Mouse (Mus musculus) heart, adult 2 months (tissue): ENCODE results near the gene Cd69.

Experiments
- CTCF ChIP-seq: fragments of 200-600 bp; IDR thresholded peaks from 2 replicates; pipeline ENCODE4 v1.8.1; 2022; ENCODE audit warnings: antibody characterized with exemption, mild to moderate bottlenecking, moderate library complexity
- EP300 ChIP-seq: fragments of 200-500 bp; IDR thresholded peaks from 2 replicates; pipeline ENCODE4 v1.6.1; 2011; ENCODE audit warnings: low read depth, low read length, control low read depth; ENCODE audit not compliant: insufficient read depth
- POLR2A ChIP-seq: fragments of 200-500 bp; IDR thresholded peaks from 2 replicates; pipeline ENCODE4 v1.6.1; 2011; ENCODE audit warnings: mild to moderate bottlenecking, low read depth, low read length, control low read depth; ENCODE audit not compliant: insufficient read depth

GRCm38 (mm10) chr6:129218191-129218696, 57.0 kb downstream of the Cd69 start:
- TF ChIP-seq EP300 (no peak), POLR2A (no peak), CTCF (no peak)
